12 mouse cellular contexts compared by ENCODE assay signal in the genomic region with DNA sequence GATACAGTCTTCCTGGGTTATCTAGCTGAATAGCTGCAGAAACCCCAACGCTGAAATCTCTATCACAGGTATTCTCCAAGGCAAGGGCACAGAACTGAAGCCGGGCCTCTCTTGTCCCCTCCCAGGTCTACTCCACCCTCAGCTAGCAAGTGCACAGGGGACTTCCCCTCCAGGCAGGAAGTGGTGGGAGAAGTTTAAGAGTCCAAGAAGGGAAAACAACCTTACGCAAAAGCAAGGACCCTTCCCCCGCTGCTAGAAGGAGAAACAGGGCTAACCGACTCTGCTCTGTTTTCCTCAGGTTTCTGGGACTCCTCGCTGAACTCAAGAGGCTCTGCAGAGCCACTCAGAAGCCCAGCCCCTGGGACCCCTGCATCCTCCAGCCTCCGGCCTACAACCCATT.
DNase-seq lines count a peak whose midpoint lies in the region; ATAC-seq lines count a peak whose summit lies in the region.
"Had no signal": no experiment of that assay in that cellular context is flagged by ENCODE, and none has a peak within 500 bp of the region (broad histone marks: within the 10 kb centered on the region; RNA-seq: fewer than 3 reads in every experiment).

No protein-coding gene starts in this region.

- H3K9ac ChIP-seq in embryonic facial prominence, embryonic 11.5 days (replicated peaks; ENCODE audit: low read length) = no peak overlapping the region
- no peak overlapping the region for H3K9ac ChIP-seq in midbrain, embryonic 11.5 days (ENCODE audit: low read length)
- H3K9ac ChIP-seq: forebrain, embryonic 12.5 days; limb, embryonic 15.5 days had no signal

- 66% methylated on average over 7 of the region's 7 CpGs for WGBS in embryonic facial prominence, embryonic 11.5 days
- WGBS in embryonic facial prominence, embryonic 10.5 days = 69% methylated on average over 7 of the region's 7 CpGs
- 83% methylated on average over 7 of the region's 7 CpGs for WGBS in midbrain, embryonic 11.5 days

- no peaks in the 10 kb centered on the region for H3K9me3 ChIP-seq in embryonic facial prominence, embryonic 11.5 days (replicated peaks; ENCODE audit: control insufficient read depth, low read length)
- no peaks in the 10 kb centered on the region for H3K9me3 ChIP-seq in embryonic facial prominence, embryonic 10.5 days
- H3K9me3 ChIP-seq in midbrain, embryonic 11.5 days (ENCODE audit: control insufficient read depth, low read length) = no peaks in the 10 kb centered on the region
- H3K9me3 ChIP-seq: forebrain, embryonic 12.5 days; limb, embryonic 15.5 days had no signal

- H3K4me1 ChIP-seq in embryonic facial prominence, embryonic 11.5 days (ENCODE audit: control insufficient read depth, insufficient read depth, low read length) = no peaks in the 10 kb centered on the region
- H3K4me1 ChIP-seq in embryonic facial prominence, embryonic 10.5 days = peaks cover 20% of the 10 kb centered on the region
- H3K4me1 ChIP-seq in midbrain, embryonic 11.5 days (ENCODE audit: control insufficient read depth, insufficient read depth, low read length) = no peaks in the 10 kb centered on the region
- H3K4me1 ChIP-seq: forebrain, embryonic 12.5 days had no signal

- no peak overlapping the region for H3K4me2 ChIP-seq in embryonic facial prominence, embryonic 11.5 days (ENCODE audit: low read depth, low read length)
- no peak overlapping the region for H3K4me2 ChIP-seq in midbrain, embryonic 11.5 days
- H3K4me2 ChIP-seq: forebrain, embryonic 12.5 days; limb, embryonic 15.5 days had no signal

- ATAC-seq in embryonic facial prominence, embryonic 11.5 days (replicated peaks; ENCODE audit: insufficient number of reproducible peaks, low FRiP score, low TSS enrichment, low read depth) = no peak
- peak; percentile 62 for ATAC-seq in granulocyte monocyte progenitor cell, adult 5-6 weeks (replicated peaks; ENCODE audit: poor library complexity, severe bottlenecking)
- ATAC-seq in midbrain, embryonic 11.5 days (ENCODE audit: low FRiP score) = no peak

- no peak overlapping the region for H3K4me3 ChIP-seq in embryonic facial prominence, embryonic 11.5 days (ENCODE audit: low read depth, low read length)
- H3K4me3 ChIP-seq in embryonic facial prominence, embryonic 10.5 days = no peak overlapping the region
- no peak overlapping the region for H3K4me3 ChIP-seq in midbrain, embryonic 11.5 days (ENCODE audit: low read depth, low read length)
- H3K4me3 ChIP-seq: forebrain, embryonic 12.5 days; limb, embryonic 15.5 days had no signal

- no peak overlapping the region for H3K27ac ChIP-seq in embryonic facial prominence, embryonic 11.5 days (replicated peaks; ENCODE audit: low read depth, low read length)
- H3K27ac ChIP-seq in embryonic facial prominence, embryonic 10.5 days (replicated peaks) = no peak overlapping the region
- no peak overlapping the region for H3K27ac ChIP-seq in midbrain, embryonic 11.5 days (ENCODE audit: low read depth, low read length)
- H3K27ac ChIP-seq: forebrain, embryonic 12.5 days; limb, embryonic 15.5 days had no signal

- no peaks in the 10 kb centered on the region for H3K27me3 ChIP-seq in embryonic facial prominence, embryonic 11.5 days (ENCODE audit: control insufficient read depth, insufficient read depth, low read length)
- no peaks in the 10 kb centered on the region for H3K27me3 ChIP-seq in embryonic facial prominence, embryonic 10.5 days (replicated peaks; ENCODE audit: low read depth, poor library complexity, severe bottlenecking)
- H3K27me3 ChIP-seq in midbrain, embryonic 11.5 days (ENCODE audit: control insufficient read depth, insufficient read depth, low read length) = no peaks in the 10 kb centered on the region
- H3K27me3 ChIP-seq: forebrain, embryonic 12.5 days; limb, embryonic 15.5 days had no signal

- no peaks in the 10 kb centered on the region for H3K36me3 ChIP-seq in embryonic facial prominence, embryonic 11.5 days (replicated peaks; ENCODE audit: control insufficient read depth, insufficient read depth, low read depth, low read length)
- H3K36me3 ChIP-seq in embryonic facial prominence, embryonic 10.5 days (replicated peaks) = peaks cover 4% of the 10 kb centered on the region; the same call in 1 of the 2 replicates
- no peaks in the 10 kb centered on the region for H3K36me3 ChIP-seq in midbrain, embryonic 11.5 days (ENCODE audit: control insufficient read depth, insufficient read depth, low read length)
- H3K36me3 ChIP-seq: forebrain, embryonic 12.5 days had no signal

- DNase-seq in embryonic facial prominence, embryonic 11.5 days (ENCODE audit: low spot score) = peak; percentile 7
- no peak for DNase-seq in embryonic facial prominence, embryonic 10.5 days (ENCODE audit: low spot score)
- peak; percentile 60 for DNase-seq in lung, postnatal 36 days
- peak; percentile 47 for DNase-seq in thymus, postnatal 0 days (ENCODE audit: low spot score)
- DNase-seq in midbrain, embryonic 11.5 days (ENCODE audit: low spot score, missing footprints) = no peak
- DNase-seq in right cerebral cortex, postnatal 4 days = no peak
- no peak for DNase-seq in frontal cortex, adult 2 months (ENCODE audit: extremely low spot score in 1 of 2, low spot score in 1 of 2)
- DNase-seq: embryo, embryonic 11 days; retina, postnatal 1 day had no signal

Comparison
In these comparisons a context has a peak if more than half of its experiments do, and no peak if none do; other contexts are left out.
1. DNase-seq: peak in embryonic facial prominence, embryonic 11.5 days (single experiment), lung, postnatal 36 days (single experiment) and thymus, postnatal 0 days (single experiment); none in embryonic facial prominence, embryonic 10.5 days (single experiment), midbrain, embryonic 11.5 days (single experiment), right cerebral cortex, postnatal 4 days (single experiment) and frontal cortex, adult 2 months (0 of 2).